Mouse (Mus musculus): ENCODE results near the gene Cdk14. TPM values are rescaled to one million over a fixed set of nuclear protein-coding genes. Genes with fewer than 3 reads are reported as not detected.

Cdk14 gene
- polyA plus RNA-seq, 1 experiment, result 2.6 TPM

DNA sequence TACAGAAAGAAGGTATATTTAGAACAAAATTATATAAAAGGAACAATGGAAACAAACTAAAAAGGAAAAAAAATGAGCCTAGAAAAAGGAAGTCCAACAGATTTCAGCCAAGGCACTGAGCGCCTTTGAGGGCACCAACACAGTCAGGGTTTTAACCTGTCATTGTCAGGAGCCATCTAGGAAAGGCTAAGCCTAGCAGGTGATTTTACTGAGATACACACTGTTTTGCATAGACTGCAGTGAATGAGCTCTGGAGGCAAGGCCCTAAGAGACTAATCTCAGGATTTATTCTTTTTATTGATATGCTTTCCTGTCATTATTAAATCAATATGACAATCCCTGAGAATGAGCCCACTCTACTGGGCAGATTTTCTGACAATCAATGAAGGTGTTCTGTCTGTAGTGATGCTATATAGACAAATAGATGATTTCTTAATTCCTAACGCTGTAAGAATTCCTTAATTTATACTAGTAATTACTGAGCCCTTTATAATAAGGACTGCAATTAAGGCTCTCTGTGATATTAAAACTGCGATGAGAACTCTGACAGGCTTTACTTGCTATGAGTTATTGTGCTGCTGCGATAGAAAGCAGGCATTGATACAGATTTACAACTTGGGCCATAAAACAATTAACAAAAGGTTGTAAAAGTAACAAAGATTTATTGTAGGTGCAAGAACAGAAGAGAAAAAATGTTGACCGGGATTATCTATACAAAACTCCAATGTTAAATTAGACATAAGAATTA, 303.2 kb downstream of the Cdk14 start:
- WGBS, result 43% methylated on average over 5 of the region's 5 CpGs
- Histone ChIP-seq H3K27me3 (replicated peaks; ENCODE audit: control insufficient read depth, insufficient read depth, low read length) (no peaks in the 10 kb centered on the region), H3K4me3 (ENCODE audit: insufficient read depth, low read depth, low read length) (no peak overlapping the region), H3K4me1 (ENCODE audit: control insufficient read depth, insufficient read depth, low read length) (no peaks in the 10 kb centered on the region), H3K27ac (ENCODE audit: insufficient read depth, low read depth, low read length) (no peak overlapping the region), H3K36me3 (ENCODE audit: control insufficient read depth, insufficient read depth, low read length) (no peaks in the 10 kb centered on the region)
- no peak for DNase-seq
- no peak for TF ChIP-seq POLR2A (IDR thresholded peaks at IDR 0.05; ENCODE audit: low read depth, low read length)
- no peak for TF ChIP-seq CTCF (conservative IDR thresholded peaks at IDR 0.05; ENCODE audit: insufficient read depth, insufficient read length, low read depth, low read length)

- no peak for DNase-seq
- no peaks in the 10 kb centered on the region for H3K27me3 ChIP-seq (replicated peaks; ENCODE audit: control insufficient read depth, insufficient read depth, low read length)
- no peak overlapping the region for H3K4me3 ChIP-seq (ENCODE audit: insufficient read depth, low read depth, low read length)
- no peak overlapping the region for H3K27ac ChIP-seq (ENCODE audit: insufficient read depth, low read depth, low read length)
- H3K36me3 ChIP-seq (ENCODE audit: control insufficient read depth, insufficient read depth, low read length), result no peaks in the 10 kb centered on the region
- no peaks in the 10 kb centered on the region for H3K4me1 ChIP-seq (ENCODE audit: control insufficient read depth, insufficient read depth, low read length)
- WGBS, result 95% methylated on average over 1 of the region's 1 CpGs
- no peak for TF ChIP-seq CTCF (conservative IDR thresholded peaks at IDR 0.05; ENCODE audit: insufficient read depth, insufficient read length, low read depth, low read length)
- TF ChIP-seq POLR2A (IDR thresholded peaks at IDR 0.05; ENCODE audit: low read depth, low read length), result no peak
Observed at GRCm38 (mm10) chr5:5115546-5115945, 304.6 kb downstream of the Cdk14 start.

- H3K4me1 ChIP-seq (ENCODE audit: control insufficient read depth, insufficient read depth, low read length), result no peaks in the 10 kb centered on the region
- no peak for TF ChIP-seq CTCF (conservative IDR thresholded peaks at IDR 0.05; ENCODE audit: insufficient read depth, insufficient read length, low read depth, low read length)
- no peak for TF ChIP-seq POLR2A (IDR thresholded peaks at IDR 0.05; ENCODE audit: low read depth, low read length)
Observed at GRCm38 (mm10) chr5:5109621-5110020, 310.5 kb downstream of the Cdk14 start.

DNA sequence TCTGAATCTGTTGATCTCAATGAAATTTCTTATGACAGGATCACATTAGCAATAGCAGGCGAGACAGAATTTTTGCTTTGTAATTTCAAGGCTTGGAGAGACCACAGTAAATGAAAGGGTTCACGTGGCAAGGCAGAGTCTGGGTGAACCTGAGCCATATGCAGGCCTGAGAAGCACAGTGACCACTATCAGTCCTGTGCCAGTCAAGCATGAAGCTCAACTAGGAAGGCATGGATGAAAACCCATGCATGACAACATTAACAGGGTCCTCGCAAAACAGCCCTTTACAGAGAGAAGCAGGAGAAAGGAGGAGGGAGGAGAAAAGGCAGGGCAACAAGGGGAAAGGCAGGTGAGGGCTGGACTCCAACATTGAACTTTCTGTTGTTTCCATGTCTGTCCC, 311.1 kb downstream of the Cdk14 start:
- 60% methylated on average over 3 of the region's 3 CpGs for WGBS
- TF ChIP-seq POLR2A (IDR thresholded peaks at IDR 0.05; ENCODE audit: low read depth, low read length) (no peak), CTCF (conservative IDR thresholded peaks at IDR 0.05; ENCODE audit: insufficient read depth, insufficient read length, low read depth, low read length) (no peak)
- no peaks in the 10 kb centered on the region for H3K4me1 ChIP-seq (ENCODE audit: control insufficient read depth, insufficient read depth, low read length)
- H3K36me3 ChIP-seq (ENCODE audit: control insufficient read depth, insufficient read depth, low read length), result no peaks in the 10 kb centered on the region
- no peaks in the 10 kb centered on the region for H3K27me3 ChIP-seq (replicated peaks; ENCODE audit: control insufficient read depth, insufficient read depth, low read length)
- no peak for DNase-seq
- no peak overlapping the region for H3K4me3 ChIP-seq (ENCODE audit: insufficient read depth, low read depth, low read length)
- H3K27ac ChIP-seq (ENCODE audit: insufficient read depth, low read depth, low read length), result no peak overlapping the region

More at GRCm38 (mm10) chr5:5109621-5110020, 310.5 kb downstream of the Cdk14 start:
- Histone ChIP-seq H3K4me3 (ENCODE audit: insufficient read depth, low read depth, low read length) (no peak overlapping the region), H3K27me3 (replicated peaks; ENCODE audit: control insufficient read depth, insufficient read depth, low read length) (no peaks in the 10 kb centered on the region), H3K27ac (ENCODE audit: insufficient read depth, low read depth, low read length) (no peak overlapping the region), H3K36me3 (ENCODE audit: control insufficient read depth, insufficient read depth, low read length) (no peaks in the 10 kb centered on the region)
- 60% methylated on average over 3 of the region's 3 CpGs for WGBS
- DNase-seq, result no peak

GRCm38 (mm10) chr5:5096248-5096915, 323.7 kb downstream of the Cdk14 start:
- Histone ChIP-seq H3K27me3 (replicated peaks; ENCODE audit: control insufficient read depth, insufficient read depth, low read length) (no peaks in the 10 kb centered on the region), H3K4me3 (ENCODE audit: insufficient read depth, low read depth, low read length) (no peak overlapping the region), H3K36me3 (ENCODE audit: control insufficient read depth, insufficient read depth, low read length) (no peaks in the 10 kb centered on the region), H3K27ac (ENCODE audit: insufficient read depth, low read depth, low read length) (no peak overlapping the region), H3K4me1 (ENCODE audit: control insufficient read depth, insufficient read depth, low read length) (no peaks in the 10 kb centered on the region)
- TF ChIP-seq CTCF (conservative IDR thresholded peaks at IDR 0.05; ENCODE audit: insufficient read depth, insufficient read length, low read depth, low read length), result no peak
- no peak for TF ChIP-seq POLR2A (IDR thresholded peaks at IDR 0.05; ENCODE audit: low read depth, low read length)
- no peak for DNase-seq
- 88% methylated on average over 3 of the region's 3 CpGs for WGBS

DNA sequence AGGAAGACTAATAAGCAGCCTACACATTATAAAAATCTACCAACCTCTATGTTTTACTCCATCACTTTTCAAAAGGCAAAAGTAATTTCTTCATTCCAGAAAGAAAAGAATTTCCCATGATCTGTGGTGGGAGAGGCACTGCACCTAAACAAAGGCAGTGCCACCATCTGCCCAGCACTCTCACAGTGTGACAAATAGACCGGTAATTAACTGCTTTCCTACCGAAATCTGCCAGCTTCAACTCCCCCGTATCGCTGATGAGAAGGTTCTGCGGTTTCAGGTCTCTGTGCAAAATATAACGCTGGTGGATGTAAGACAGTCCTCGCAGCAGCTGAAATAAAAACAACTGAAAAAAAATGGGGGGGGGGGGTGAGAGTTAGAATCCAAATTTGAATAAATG, 327.4 kb downstream of the Cdk14 start:
- no peak for TF ChIP-seq CTCF (conservative IDR thresholded peaks at IDR 0.05; ENCODE audit: insufficient read depth, insufficient read length, low read depth, low read length)
- no peak for TF ChIP-seq POLR2A (IDR thresholded peaks at IDR 0.05; ENCODE audit: low read depth, low read length)
- Histone ChIP-seq H3K27me3 (replicated peaks; ENCODE audit: control insufficient read depth, insufficient read depth, low read length) (no peaks in the 10 kb centered on the region), H3K4me1 (ENCODE audit: control insufficient read depth, insufficient read depth, low read length) (no peaks in the 10 kb centered on the region), H3K4me3 (ENCODE audit: insufficient read depth, low read depth, low read length) (no peak overlapping the region), H3K27ac (ENCODE audit: insufficient read depth, low read depth, low read length) (no peak overlapping the region), H3K36me3 (ENCODE audit: control insufficient read depth, insufficient read depth, low read length) (no peaks in the 10 kb centered on the region)
- 55% methylated on average over 7 of the region's 7 CpGs for WGBS
- DNase-seq, result no peak

DNA sequence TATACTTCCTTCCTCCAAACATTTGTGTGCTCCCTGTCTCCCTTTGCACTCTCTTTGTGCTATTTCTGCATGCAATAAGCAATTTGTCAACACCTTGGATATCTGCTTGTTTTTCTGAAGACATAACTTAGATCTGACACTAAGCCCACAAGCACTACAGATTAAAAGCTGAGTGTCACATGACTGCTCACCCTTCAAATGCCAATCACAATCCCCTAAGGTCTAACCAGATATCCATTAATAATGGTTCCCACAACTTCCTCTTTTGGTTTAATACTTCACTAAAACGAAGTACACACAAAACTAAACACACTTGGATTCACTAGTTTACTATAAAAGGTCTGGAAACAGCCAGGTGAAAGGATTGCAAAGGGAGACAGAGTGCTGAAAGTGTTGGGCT, 348.6 kb downstream of the Cdk14 start:
- WGBS, result 69% methylated on average over 1 of the region's 1 CpGs
- Histone ChIP-seq H3K27me3 (replicated peaks; ENCODE audit: control insufficient read depth, insufficient read depth, low read length) (no peaks in the 10 kb centered on the region), H3K27ac (ENCODE audit: insufficient read depth, low read depth, low read length) (no peak overlapping the region), H3K4me3 (ENCODE audit: insufficient read depth, low read depth, low read length) (no peak overlapping the region), H3K4me1 (ENCODE audit: control insufficient read depth, insufficient read depth, low read length) (no peaks in the 10 kb centered on the region), H3K36me3 (ENCODE audit: control insufficient read depth, insufficient read depth, low read length) (no peaks in the 10 kb centered on the region)
- DNase-seq, result no peak
- TF ChIP-seq CTCF (conservative IDR thresholded peaks at IDR 0.05; ENCODE audit: insufficient read depth, insufficient read length, low read depth, low read length) (no peak), POLR2A (IDR thresholded peaks at IDR 0.05; ENCODE audit: low read depth, low read length) (no peak)

Data from kidney, adult 2 months (tissue).